Mouse (Mus musculus) 3134 (cell line): ENCODE results near the gene Il1rl2.

ENCODE experiments used
- DNase-seq: peaks from one replicate; pipeline ENCODE4 v3.0.0-alpha.2; 2011; ENCODE audit warnings: low spot score; ENCODE audit not compliant: insufficient read length; ENCODE audit errors: extremely low read depth

Gene Il1rl2

GRCm38 (mm10) chr1:40376745-40377144, 52.3 kb downstream of the Il1rl2 start:
- no peak for DNase-seq

DNA sequence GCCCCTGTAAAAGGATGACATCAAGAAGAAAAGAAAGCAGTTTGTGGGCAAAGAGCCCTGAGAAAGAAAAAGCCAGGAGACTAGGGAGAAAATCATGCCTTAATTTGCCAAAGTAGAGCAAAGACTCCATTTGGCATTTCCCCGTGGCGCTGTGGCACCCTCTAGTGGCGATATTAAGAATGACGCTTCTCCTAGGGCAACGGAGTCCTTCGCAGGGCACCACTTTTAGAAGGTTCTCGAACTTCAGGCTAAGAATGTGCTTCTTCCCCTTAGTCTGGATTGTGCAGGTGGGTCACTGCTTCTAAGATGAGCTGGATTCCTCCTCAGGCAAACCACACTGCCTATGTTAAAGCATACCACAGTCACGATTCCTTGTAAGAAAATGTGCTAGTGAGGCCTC, 54.4 kb downstream of the Il1rl2 start:
- peak; percentile 46 for DNase-seq

DNA sequence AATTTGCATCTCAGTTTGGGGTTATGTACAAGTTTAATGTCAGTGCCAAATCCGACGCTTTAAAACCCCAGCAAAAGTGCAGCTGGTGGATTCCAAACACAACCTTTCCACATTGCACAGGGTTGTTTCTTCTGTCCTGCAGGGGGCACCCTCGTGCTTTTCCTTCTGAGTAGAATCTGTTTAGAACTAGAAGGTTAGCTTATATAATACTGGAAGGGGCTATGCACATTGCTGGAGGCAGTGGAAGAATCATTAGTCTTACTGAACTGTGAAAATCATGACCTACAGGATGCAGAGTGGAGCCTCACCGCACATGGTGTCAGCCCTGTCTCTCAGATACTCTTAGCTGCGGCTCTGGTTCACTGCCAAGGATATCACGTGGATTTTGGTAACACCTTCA, 55.7 kb downstream of the Il1rl2 start:
- peak; percentile 57 for DNase-seq

GRCm38 (mm10) chr1:40380990-40381389, 56.6 kb downstream of the Il1rl2 start:
- DNase-seq, result no peak

DNA sequence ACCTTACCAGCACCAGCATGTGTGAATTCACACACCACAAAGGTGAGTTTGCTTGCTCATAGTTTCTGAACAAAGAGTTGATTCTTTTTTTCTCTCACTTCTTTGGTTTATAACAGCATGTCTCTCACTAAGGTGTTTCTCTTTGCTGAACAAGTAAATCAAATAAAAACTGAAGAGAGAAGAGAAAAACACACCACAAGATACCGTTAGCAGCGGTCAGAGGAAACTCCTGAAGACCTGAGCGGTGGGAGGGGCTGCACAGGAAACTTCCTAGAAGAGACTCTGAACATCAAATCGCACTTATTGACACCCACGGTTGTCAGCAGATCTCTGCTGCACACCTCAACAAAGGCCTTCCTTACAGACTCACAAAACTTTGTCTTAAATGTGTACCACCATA, 58.4 kb downstream of the Il1rl2 start:
- no peak for DNase-seq

GRCm38 (mm10) chr1:40384931-40385545, 60.6 kb downstream of the Il1rl2 start:
- peak; percentile 36 for DNase-seq

GRCm38 (mm10) chr1:40391374-40391773, 67.0 kb downstream of the Il1rl2 start:
- no peak for DNase-seq

GRCm38 (mm10) chr1:40392535-40392934, 68.1 kb downstream of the Il1rl2 start:
- DNase-seq, result no peak

GRCm38 (mm10) chr1:40393214-40393613, 68.8 kb downstream of the Il1rl2 start:
- DNase-seq, result peak; percentile 91

DNA sequence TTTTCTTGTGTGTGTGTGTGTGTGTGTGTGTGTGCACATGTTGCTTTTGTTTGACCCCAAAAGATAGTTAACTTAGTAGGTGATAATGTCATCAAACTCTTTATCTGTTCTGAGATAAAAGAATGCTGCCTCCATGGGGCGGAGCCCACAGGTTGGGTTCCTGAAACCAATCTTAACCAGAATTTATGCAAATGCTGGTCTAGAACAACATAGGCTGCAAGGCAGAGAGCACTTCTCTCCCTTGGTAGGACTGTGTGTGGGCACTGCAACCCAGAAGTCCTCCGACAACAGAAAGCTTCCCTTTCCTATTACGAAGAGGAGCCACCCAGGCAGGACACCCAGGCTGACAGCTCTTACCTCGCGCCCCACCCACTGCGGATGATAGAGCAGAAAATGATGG, 75.2 kb downstream of the Il1rl2 start:
- no peak for DNase-seq

GRCm38 (mm10) chr1:40404682-40405081, 80.3 kb downstream of the Il1rl2 start:
- DNase-seq, result no peak

DNA sequence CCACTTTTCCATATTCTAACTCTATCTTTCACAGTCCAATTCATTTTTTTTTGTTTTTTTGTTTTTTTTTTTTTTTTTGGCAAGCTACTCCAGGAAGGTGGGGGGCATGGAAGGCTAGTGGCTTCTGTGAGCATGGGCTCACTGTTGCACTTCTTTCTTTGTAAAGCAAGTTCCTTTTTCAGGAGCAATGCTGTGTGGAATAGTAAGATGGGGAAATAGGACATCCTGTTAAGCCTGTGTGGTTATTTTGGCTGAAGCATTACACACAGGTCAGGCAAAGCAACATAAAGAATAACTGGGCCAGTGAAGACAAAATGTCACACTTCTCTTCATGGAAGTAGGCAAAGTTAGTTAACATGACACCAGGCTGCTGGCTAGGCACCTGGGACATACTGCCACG, 85.5 kb downstream of the Il1rl2 start:
- no peak for DNase-seq

DNA sequence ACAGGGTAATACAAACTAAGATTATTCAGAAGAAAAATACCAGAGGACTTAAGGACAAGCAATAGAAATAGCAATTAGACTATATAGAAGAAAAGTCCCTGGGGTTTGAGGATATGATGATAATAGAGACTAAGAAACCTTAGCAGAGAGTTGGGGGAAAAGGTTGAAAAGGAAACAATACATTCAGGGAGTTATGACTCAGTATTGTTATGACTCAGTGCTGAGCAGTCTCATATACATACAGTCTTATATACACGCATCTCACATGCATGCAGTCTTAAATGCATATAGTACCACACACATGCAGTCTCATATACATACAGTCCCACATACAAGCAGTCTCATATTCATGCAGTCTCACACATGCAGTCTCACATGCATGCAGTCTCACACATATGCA, 88.6 kb downstream of the Il1rl2 start:
- DNase-seq, result no peak

GRCm38 (mm10) chr1:40414276-40414675, 89.9 kb downstream of the Il1rl2 start:
- DNase-seq, result no peak

DNA sequence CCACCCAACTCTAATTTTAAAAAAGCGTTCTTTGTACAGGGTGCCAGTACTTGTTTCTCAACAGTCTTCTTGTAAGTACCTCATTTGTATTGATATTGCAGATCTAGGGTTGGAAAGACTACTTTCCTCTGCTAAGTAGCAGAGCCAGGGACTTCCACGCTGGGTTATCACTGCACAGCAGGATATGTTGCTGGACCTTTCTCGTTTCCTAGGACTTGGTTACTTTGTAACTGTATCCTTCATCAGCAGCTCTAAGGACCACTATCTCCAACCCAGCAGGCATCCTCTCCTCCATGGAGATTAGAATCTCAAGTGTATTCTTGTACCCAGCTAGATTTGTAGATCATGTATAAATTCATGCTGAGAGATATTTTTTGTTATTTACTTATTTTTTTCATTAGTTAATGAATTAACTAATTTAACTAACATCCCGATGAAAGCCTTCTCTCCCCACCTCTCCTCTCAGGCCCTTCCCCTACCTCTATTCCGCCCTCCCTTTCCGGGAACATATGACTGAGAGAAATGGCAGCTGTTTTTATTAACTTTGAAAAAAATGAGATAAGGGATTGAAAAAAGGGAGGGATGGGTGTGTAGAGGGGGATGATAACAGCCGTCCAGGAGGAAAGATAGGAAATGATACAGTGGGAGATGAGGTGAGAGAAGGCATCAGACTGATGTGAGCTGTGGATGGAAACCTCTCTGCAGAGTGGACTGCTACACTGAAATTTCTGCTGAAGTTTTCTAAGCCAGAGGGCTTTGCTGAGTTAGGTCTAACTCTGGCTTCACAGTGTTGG, 90.7 kb downstream of the Il1rl2 start:
- DNase-seq, result no peak

DNA sequence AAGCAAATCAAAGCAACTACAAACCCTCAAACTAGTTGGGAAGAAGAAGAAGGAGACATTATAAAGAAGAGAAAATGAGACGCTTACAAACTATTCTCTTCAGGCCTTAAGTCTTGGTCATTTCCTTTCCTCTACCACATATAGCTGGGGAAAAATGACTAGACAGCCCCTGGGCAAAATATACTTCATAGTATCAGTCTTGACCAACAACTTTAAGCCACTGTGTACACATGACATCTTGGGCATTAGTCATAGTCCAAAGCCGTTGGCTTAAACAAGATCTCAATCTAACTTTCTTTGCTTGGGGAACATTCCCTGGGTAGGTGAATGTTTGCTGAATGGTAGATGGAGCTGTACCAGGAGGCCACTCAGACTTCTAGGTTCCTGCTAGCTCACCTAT, 92.6 kb downstream of the Il1rl2 start:
- no peak for DNase-seq
